Mouse (Mus musculus): ENCODE results near the gene Taf12. TPM values are rescaled to one million over a fixed set of nuclear protein-coding genes. Genes with fewer than 3 reads are reported as not detected.
A peak's percentile ranks its signal among the peaks of the same experiment; 100 is the strongest.

Taf12 gene
- polyA plus RNA-seq, 1 experiment from 2014 or later: 58.9 TPM

DNA sequence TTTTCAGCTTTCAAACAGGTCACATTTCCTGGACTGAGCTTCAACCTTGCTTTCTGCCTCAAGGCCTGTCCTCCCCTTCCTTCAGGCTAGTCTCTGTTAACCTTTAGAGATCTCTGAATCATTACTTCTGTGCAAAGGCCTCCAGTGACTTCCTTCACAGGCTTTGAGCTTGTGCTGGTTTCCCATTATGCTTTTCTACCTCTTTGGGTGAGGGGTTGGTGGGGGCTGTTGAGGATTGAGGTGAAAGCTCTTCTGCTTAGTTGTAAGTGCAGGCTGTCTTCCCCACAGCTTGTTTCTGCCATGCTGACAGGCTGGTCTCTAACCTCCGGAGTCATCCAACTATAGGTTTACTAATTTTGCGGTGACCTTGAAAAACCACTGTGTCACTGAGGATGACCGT, 17.8 kb upstream of the Taf12 start:
- H3K27ac ChIP-seq: no peak overlapping the region
- peaks cover 9% of the 10 kb centered on the region for H3K36me3 ChIP-seq
- H3K4me2 ChIP-seq: no peak overlapping the region
- H3K27me3 ChIP-seq: no peaks in the 10 kb centered on the region
- H3K9ac ChIP-seq (replicated peaks): no peak overlapping the region
- H3K4me1 ChIP-seq (replicated peaks): peaks cover 14% of the 10 kb centered on the region
- WGBS: 95% methylated on average over 3 of the region's 3 CpGs
- ATAC-seq (ENCODE audit: insufficient number of reproducible peaks, insufficient read depth, low FRiP score, low TSS enrichment, low read depth): no peak
- H3K4me3 ChIP-seq (replicated peaks): no peak overlapping the region
- no peaks in the 10 kb centered on the region for H3K9me3 ChIP-seq

DNA sequence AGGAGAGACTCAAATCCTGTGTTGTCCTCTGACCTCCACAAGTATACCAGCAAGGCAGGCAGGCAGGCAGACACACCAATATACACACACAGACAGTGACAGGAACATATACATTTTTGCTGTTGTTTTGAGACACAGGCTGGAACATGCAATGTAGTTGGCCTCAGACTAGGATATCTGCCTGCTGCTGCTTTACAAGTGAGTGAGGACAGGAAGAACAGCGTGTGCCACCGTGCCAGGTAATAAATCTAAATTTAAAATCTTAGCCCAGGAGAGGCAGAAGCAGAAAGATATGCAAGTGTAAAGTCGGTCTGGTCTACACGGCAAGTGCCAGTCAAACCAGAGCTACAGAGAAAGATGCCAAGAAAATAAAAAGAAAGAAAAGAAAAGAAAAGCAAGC, 14.9 kb upstream of the Taf12 start:
- Histone ChIP-seq H3K36me3 (no peaks in the 10 kb centered on the region), H3K27ac (no peak overlapping the region), H3K4me2 (peak overlapping the region; percentile 83; the same call in 1 of the 2 replicates), H3K9ac (replicated peaks) (no peak overlapping the region), H3K27me3 (no peaks in the 10 kb centered on the region), H3K4me3 (replicated peaks) (peak overlapping the region; percentile 85; the same call in 1 of the 2 replicates), H3K4me1 (replicated peaks) (peaks cover 14% of the 10 kb centered on the region), H3K9me3 (no peaks in the 10 kb centered on the region)
- 84% methylated on average over 4 of the region's 4 CpGs for WGBS
- no peak for ATAC-seq (ENCODE audit: insufficient number of reproducible peaks, insufficient read depth, low FRiP score, low TSS enrichment, low read depth)

DNA sequence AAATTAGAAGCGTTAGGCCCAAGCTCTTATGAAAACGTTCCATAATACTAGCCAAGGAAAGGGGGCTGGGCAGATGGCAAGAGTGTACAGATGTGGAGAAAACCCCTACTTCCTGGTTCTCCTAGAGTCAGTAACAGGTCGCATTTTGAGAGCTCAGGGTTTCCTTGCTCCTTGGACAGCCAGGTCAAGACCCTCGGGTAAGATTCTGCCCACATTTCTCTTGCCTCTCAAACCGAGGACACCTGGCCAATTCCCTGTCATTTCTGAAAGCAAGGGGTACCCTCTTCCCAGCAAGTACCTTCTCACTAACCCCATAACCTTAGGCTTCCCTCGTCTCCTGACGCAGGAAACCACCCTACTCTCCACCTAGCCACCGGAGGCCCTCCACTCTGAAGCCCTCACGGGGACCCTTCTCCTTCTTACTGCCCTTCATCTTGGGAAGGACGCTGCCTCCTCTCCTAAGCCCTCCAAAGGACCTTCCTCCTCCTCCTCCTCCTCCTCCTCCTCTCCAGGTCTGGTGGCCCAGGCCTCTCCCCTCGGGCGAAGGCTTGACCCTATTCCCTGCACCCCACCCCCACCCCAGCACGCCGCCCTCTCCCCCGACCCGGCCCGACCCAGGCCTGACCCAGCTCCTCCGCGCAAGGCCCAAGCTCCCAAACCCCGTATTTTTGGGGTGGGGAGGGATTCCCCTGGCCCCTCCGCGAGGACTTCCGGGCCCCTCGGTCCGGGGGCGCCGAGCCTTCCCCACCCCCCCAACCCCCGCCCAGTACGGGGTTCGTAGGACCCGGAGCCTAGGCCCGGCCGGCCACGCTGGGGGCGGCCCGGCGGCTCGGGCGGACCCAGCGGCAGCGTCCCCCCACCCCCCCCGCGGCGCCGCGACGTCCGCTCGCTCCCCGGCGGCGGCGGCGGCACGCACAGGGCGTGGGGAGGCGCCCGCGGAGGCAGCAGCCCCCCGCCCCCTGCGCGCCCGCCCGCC, 13.5 kb upstream of the Taf12 start:
- H3K9me3 ChIP-seq: no peaks in the 10 kb centered on the region
- 4% methylated on average over 27 of the region's 64 CpGs for WGBS
- ATAC-seq (ENCODE audit: insufficient number of reproducible peaks, insufficient read depth, low FRiP score, low TSS enrichment, low read depth): peak; percentile 62

DNA sequence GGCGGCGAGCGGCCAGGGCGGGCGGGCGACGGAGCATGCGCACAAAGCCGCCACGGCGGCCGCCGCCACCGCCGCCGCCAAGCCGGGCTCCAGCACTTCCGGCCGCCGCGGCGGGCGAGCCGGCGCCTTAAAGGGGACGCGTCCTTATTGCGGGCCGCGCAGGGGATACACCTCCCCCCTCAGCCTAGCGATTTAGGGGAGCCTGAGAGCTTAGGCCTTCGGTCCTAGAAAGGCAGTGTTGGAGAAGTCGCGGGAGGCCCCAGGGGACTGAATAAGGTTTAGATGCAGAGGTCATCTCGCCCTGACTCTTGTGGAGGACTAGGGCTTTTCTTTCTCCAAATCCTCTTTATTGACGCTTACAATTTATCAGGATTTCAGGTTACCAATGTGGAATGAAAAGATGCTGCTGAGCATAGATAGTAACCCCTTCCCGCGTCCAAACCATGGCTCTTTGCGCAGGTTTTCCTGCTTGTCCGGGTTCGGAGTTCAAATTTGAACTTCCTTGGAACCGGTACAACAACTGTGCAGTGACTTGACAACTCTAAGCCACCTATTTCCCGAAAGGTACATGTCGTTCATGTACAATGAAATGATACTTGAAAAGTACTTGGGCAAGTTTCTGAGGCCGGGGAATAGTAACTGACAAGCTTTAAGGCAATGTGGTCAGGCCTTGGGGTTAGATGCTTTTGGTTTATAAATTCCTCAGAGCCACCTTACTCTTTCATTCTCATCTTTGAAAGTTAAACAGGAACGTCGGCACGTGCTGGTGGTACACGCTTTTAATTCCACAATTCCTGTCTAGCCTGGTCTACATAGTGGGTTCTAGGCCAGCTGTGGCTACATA, 12.4 kb upstream of the Taf12 start, which contains the start of gene Gmeb1:
Gmeb1 (minus strand) TSS at position 89 of the 844 bp plus-strand sequence.
- peak within 1 kb of the TSS; percentile 97 for H3K9ac ChIP-seq (replicated peaks)
- H3K36me3 ChIP-seq: no peaks in the 10 kb centered on the region
- ATAC-seq (ENCODE audit: insufficient number of reproducible peaks, insufficient read depth, low FRiP score, low TSS enrichment, low read depth): peak; percentile 76
- H3K4me1 ChIP-seq (replicated peaks): peaks cover 14% of the 10 kb centered on the region
- H3K9me3 ChIP-seq: no peaks in the 10 kb centered on the region
- 17% methylated on average over 41 of the region's 49 CpGs for WGBS
- H3K4me3 ChIP-seq (replicated peaks): peak within 1 kb of the TSS; percentile 85
- H3K27ac ChIP-seq: peak within 1 kb of the TSS; percentile 96
- no peaks in the 10 kb centered on the region for H3K27me3 ChIP-seq
- peak within 1 kb of the TSS; percentile 83 for H3K4me2 ChIP-seq

More for the DNA sequence above, 13.5 kb upstream of the Taf12 start:
- H3K4me2 ChIP-seq: peak overlapping the region; percentile 83
- H3K36me3 ChIP-seq: no peaks in the 10 kb centered on the region
- peaks cover 14% of the 10 kb centered on the region for H3K4me1 ChIP-seq (replicated peaks)
- no peaks in the 10 kb centered on the region for H3K27me3 ChIP-seq
- H3K4me3 ChIP-seq (replicated peaks): peak overlapping the region; percentile 85
- H3K27ac ChIP-seq: peak overlapping the region; percentile 96
- H3K9ac ChIP-seq (replicated peaks): peak overlapping the region; percentile 97

DNA sequence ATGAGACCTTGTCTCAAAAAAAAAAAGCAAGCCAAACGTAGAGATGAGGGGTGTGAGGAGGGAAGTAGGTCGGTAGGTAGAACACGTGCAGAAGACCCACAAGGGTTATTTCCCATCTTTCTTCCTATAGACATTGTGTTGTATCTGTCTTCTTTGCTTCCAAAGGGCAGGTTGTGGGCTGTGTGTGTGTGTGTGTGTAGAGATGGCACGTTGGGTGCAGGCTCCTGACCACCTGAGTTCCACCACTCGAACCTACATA, 11.9 kb upstream of the Taf12 start:
- WGBS: 79% methylated on average over 5 of the region's 5 CpGs
- no peak overlapping the region for H3K4me3 ChIP-seq (replicated peaks)
- H3K27ac ChIP-seq: no peak overlapping the region; the same call in 1 of the 2 replicates
- no peak for ATAC-seq (ENCODE audit: insufficient number of reproducible peaks, insufficient read depth, low FRiP score, low TSS enrichment, low read depth)
- H3K36me3 ChIP-seq: no peaks in the 10 kb centered on the region
- H3K9ac ChIP-seq (replicated peaks): no peak overlapping the region
- H3K27me3 ChIP-seq: no peaks in the 10 kb centered on the region
- peaks cover 14% of the 10 kb centered on the region for H3K4me1 ChIP-seq (replicated peaks)
- H3K9me3 ChIP-seq: no peaks in the 10 kb centered on the region
- H3K4me2 ChIP-seq: no peak overlapping the region

DNA sequence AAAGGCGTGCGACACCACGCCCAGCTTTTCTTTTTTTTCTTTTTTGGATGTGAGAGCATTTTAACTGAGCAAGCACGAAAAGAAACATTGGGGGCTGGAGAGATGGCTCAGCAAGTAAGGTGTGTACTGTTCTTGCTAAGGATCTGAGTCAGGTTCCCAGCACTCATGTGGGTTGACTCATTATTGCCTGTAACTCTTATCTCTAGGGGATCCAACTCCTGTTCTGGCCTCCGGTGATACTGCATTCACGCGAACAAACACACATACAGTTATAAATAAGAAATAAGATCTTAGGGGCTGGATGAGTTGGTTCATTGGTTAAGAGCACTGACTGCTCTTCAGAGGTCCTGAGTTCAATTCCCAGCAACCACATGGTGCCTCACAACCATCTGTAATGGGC, 10.9 kb upstream of the Taf12 start:
- Histone ChIP-seq H3K36me3 (no peaks in the 10 kb centered on the region), H3K27me3 (no peaks in the 10 kb centered on the region), H3K4me1 (replicated peaks) (peaks cover 14% of the 10 kb centered on the region), H3K27ac (no peak overlapping the region), H3K4me3 (replicated peaks) (no peak overlapping the region), H3K9me3 (no peaks in the 10 kb centered on the region), H3K9ac (replicated peaks) (no peak overlapping the region), H3K4me2 (no peak overlapping the region)
- WGBS: 96% methylated on average over 7 of the region's 7 CpGs
- ATAC-seq (ENCODE audit: insufficient number of reproducible peaks, insufficient read depth, low FRiP score, low TSS enrichment, low read depth): no peak

DNA sequence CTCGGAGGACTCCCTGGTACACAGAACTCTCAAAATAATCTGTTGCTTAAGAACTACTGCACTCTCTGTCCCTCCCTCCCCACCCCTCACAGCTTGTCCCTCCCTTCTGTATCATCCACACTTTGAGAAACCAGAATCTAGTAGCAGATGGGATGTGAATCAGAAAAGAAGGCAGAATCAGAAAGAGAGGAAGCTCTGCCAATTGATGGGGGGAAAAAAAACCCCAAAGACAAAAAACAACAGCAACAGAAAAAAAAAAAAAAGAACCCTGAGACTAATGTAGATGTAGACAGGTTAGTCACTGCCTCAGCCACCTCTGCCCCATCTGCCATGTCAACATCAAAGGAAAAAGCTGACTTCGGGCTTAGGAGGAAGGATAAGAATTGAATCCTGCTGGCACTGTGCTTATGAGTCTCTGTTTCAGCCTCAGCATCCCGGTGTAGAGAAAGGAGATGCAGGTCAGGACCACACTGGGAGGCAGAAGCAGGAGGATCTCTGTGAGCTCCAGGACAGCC, 7.3 kb upstream of the Taf12 start:
- 85% methylated on average over 3 of the region's 3 CpGs for WGBS
- H3K36me3 ChIP-seq: no peaks in the 10 kb centered on the region
- no peak for ATAC-seq (ENCODE audit: insufficient number of reproducible peaks, insufficient read depth, low FRiP score, low TSS enrichment, low read depth)
- no peaks in the 10 kb centered on the region for H3K27me3 ChIP-seq
- H3K9me3 ChIP-seq: no peaks in the 10 kb centered on the region
- H3K9ac ChIP-seq (replicated peaks): no peak overlapping the region
- H3K4me3 ChIP-seq (replicated peaks): no peak overlapping the region
- no peak overlapping the region for H3K4me2 ChIP-seq
- H3K4me1 ChIP-seq (replicated peaks): no peaks in the 10 kb centered on the region
- H3K27ac ChIP-seq: no peak overlapping the region

DNA sequence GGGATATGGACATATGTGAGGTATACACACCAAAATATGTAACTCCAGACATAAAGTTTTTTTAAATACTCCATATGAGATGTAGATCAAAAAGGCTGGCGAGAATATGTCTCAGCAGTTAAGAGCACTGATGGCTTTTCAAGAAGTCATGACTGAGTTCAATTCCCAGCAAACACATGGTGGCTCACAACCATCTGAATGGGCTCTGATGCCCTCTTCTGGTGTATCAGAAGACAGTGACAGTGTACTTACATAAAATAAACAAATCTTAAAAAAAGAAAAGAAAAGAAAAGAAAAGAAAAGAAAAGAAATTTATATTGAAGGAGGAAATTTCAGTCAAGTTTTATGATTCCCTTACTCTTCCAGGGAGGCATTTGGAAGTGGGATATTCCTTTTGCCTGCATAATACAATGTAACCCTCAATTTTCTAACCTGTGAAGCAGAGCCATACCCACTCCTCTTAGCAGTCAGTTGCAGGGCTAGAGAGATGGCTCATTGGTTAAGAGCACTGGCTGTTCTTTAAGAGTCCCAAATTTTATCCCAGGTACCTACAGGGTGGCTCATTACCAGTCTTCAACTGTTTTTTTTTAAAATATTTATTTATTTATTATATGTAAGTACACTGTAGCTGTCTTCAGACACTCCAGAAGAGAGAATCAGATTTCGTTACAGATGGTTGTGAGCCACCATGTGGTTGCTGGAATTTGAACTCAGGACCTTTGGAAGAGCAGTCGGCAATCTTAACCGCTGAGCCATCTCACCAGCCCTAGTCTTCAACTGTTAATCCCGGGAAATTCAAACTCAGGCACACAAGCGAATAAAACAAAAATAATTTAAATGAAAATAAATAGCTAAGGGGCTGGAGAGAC, 5.1 kb upstream of the Taf12 start:
- Histone ChIP-seq H3K4me3 (replicated peaks) (no peak overlapping the region), H3K9ac (replicated peaks) (no peak overlapping the region), H3K4me2 (no peak overlapping the region), H3K36me3 (no peaks in the 10 kb centered on the region), H3K27me3 (no peaks in the 10 kb centered on the region), H3K9me3 (no peaks in the 10 kb centered on the region), H3K27ac (0 out of 2 replicates have a peak overlapping the region, but pooled peaks have one; percentile 41), H3K4me1 (replicated peaks) (peaks cover 5% of the 10 kb centered on the region)
- 10% methylated on average over 6 of the region's 6 CpGs for WGBS
- ATAC-seq (ENCODE audit: insufficient number of reproducible peaks, insufficient read depth, low FRiP score, low TSS enrichment, low read depth): no peak; the same call in 1 of the 2 replicates

DNA sequence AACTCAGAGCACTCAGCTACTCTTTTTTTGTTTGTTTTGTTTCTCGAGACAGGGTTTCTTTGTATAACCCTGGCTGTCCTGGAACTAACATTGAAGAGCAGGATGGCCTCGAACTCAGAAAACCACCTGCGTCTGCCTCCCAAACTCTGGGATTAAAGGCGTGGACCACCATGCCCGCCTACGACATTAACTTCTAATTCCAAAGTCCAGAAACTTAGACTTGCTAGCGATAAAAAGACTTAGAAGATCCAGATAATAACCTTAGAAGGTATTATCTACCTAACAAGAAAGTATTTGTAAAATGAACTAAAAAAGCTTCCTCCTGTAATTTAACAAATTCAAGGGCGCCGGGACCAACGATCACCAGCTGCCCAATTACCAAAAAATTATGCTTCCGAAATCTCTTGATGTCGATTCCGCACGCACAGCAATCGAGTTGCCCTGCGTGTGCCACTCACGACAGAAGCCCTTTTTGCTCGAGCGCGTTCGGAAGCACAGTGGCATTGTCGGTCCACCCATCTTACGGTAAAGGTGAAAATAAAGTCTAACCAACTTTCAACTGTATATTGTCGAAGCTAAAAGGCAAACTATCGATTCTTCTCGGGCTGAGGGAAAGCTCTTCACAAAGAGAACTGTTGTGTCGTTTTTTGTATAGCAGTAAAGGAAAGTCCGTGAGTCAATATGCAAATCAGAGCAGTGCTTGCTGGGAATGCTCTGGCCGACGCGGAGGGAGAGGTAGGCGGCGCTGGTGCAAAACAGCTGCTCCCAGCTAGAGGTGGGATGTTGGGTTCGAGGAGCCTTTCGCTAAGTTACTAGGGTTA, 4.2 kb upstream of the Taf12 start:
- Histone ChIP-seq H3K4me2 (peak overlapping the region; percentile 47), H3K9me3 (no peaks in the 10 kb centered on the region), H3K4me1 (replicated peaks) (peaks cover 5% of the 10 kb centered on the region), H3K36me3 (no peaks in the 10 kb centered on the region), H3K27ac (peak overlapping the region; percentile 94), H3K27me3 (no peaks in the 10 kb centered on the region), H3K4me3 (replicated peaks) (peak overlapping the region; percentile 17; the same call in 1 of the 2 replicates), H3K9ac (replicated peaks) (peak overlapping the region; percentile 50; the same call in 1 of the 2 replicates)
- ATAC-seq (ENCODE audit: insufficient number of reproducible peaks, insufficient read depth, low FRiP score, low TSS enrichment, low read depth): peak; percentile 77
- under 1% methylated on average over 35 of the region's 35 CpGs for WGBS

DNA sequence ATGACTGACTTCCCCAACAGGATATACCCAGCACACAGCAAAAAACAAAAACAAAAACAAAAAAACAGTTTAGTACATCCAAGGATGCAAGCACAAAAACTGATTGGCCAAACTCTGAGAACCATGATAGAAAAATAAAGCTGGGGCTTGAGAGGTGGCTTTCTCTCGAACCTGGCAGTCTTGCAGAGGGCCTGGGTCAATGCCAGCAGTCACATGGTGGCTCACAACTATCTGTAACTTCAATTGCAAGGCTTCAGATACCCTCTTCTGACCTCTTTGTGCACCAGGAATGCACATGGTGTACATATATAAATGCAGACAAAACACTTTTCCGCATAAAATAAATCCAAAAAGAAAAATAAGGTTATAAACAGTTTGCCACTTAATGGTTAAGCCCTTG, 1.0 kb upstream of the Taf12 start:
- H3K27me3 ChIP-seq: no peaks in the 10 kb centered on the region
- WGBS: 71% methylated on average over 2 of the region's 2 CpGs
- peak overlapping the region; percentile 59; the same call in 1 of the 2 replicates for H3K4me3 ChIP-seq (replicated peaks)
- no peak overlapping the region for H3K27ac ChIP-seq
- H3K4me2 ChIP-seq: peak overlapping the region; percentile 81
- H3K9me3 ChIP-seq: no peaks in the 10 kb centered on the region
- ATAC-seq (ENCODE audit: insufficient number of reproducible peaks, insufficient read depth, low FRiP score, low TSS enrichment, low read depth): no peak
- H3K4me1 ChIP-seq (replicated peaks): peaks cover 13% of the 10 kb centered on the region
- 0 out of 2 replicates have a peak overlapping the region, but pooled peaks have one; percentile 18 for H3K9ac ChIP-seq (replicated peaks)
- H3K36me3 ChIP-seq: peaks cover 5% of the 10 kb centered on the region; the same call in 1 of the 2 replicates
